Mouse (Mus musculus) forebrain, embryonic 11.5 days (tissue): ENCODE measurements at regions not wholly inside any gene's neighbourhood (a gene's known extent, or its start where the extent isn't known, plus 50 kb on each side); places are given as distances from the start of the nearest gene placed in this dataset.

ENCODE experiments used
- ATAC-seq: fragments of 200-750 bp; cut with Nextera tagmentation; replicated peaks from 2 replicates; pipeline ENCODE4 v1.8.0; 2017; ENCODE audit warnings: moderate TSS enrichment; ENCODE audit not compliant: low FRiP score
- DNase-seq: peaks from one replicate; pipeline ENCODE4 v3.0.0-alpha.2; 2017; ENCODE audit warnings: low spot score
- H3K27ac ChIP-seq: fragments of 300-500 bp; sonication (generic); 2 replicates; pipeline ENCODE4 v1.5.1; 2014; ENCODE audit warnings: low read depth, low read length
- H3K27me3 ChIP-seq: fragments of 300-500 bp; sonication (generic); 2 replicates; pipeline ENCODE4 v1.6.1; 2014; ENCODE audit warnings: mild to moderate bottlenecking, low read length, mixed read lengths; ENCODE audit not compliant: control insufficient read depth, insufficient read depth
- H3K36me3 ChIP-seq: fragments of 300-500 bp; sonication (generic); 2 replicates; pipeline ENCODE4 v1.6.1; 2014; ENCODE audit warnings: mild to moderate bottlenecking, low read length, moderate library complexity, mixed read lengths; ENCODE audit not compliant: control insufficient read depth, insufficient read depth
- H3K4me1 ChIP-seq: fragments of 300-500 bp; sonication (generic); replicated peaks from 2 replicates; pipeline ENCODE4 v1.6.1; 2014; ENCODE audit warnings: low read length, mixed read lengths; ENCODE audit not compliant: control insufficient read depth, insufficient read depth
- H3K4me2 ChIP-seq: fragments of 300-500 bp; sonication (generic); 2 replicates; pipeline ENCODE4 v1.6.1; 2014; ENCODE audit warnings: low read depth, mild to moderate bottlenecking, low read length, moderate library complexity, mixed read lengths; ENCODE audit not compliant: severe bottlenecking
- H3K4me3 ChIP-seq: fragments of 300-500 bp; sonication (generic); 2 replicates; pipeline ENCODE4 v1.5.1; 2014; ENCODE audit warnings: low read depth, low read length
- H3K9ac ChIP-seq: fragments of 300-500 bp; sonication (generic); 2 replicates; pipeline ENCODE4 v1.6.1; 2014; ENCODE audit warnings: low read length
- H3K9me3 ChIP-seq: fragments of 300-500 bp; sonication (generic); 2 replicates; pipeline ENCODE4 v1.6.1; 2016; ENCODE audit warnings: low read length, mixed read lengths; ENCODE audit not compliant: control insufficient read depth
- WGBS: fragments of 180-500 bp; shearing (Covaris S2); extraction: QIAGEN DNeasy Blood & Tissue Kit; methylation state at CpG from one replicate; pipeline ENCODE4 v1.1.7; 2014; 5-methylcytosine and 5-hydroxymethylcytosine counted together

GRCm38 (mm10) chr13:105911811-105912210, 468.4 kb downstream of the Htr1a start:
- 89% methylated on average over 2 of the region's 2 CpGs for WGBS
- no peaks in the 10 kb centered on the region for H3K27me3 ChIP-seq

GRCm38 (mm10) chr13:105916711-105917110, 473.3 kb downstream of the Htr1a start:
- H3K9me3 ChIP-seq: no peaks in the 10 kb centered on the region
- DNase-seq (no peak), ATAC-seq (peak; percentile 85)
- no peaks in the 10 kb centered on the region for H3K4me1 ChIP-seq
- no peak overlapping the region for H3K4me2 ChIP-seq
- no peaks in the 10 kb centered on the region for H3K27me3 ChIP-seq
- no peaks in the 10 kb centered on the region for H3K36me3 ChIP-seq
- no peak overlapping the region for H3K9ac ChIP-seq
- H3K27ac ChIP-seq: no peak overlapping the region
- H3K4me3 ChIP-seq: no peak overlapping the region
- 44% methylated on average over 2 of the region's 2 CpGs for WGBS

More at GRCm38 (mm10) chr13:105911811-105912210, 468.4 kb downstream of the Htr1a start:
- H3K4me1 ChIP-seq: no peaks in the 10 kb centered on the region
- no peaks in the 10 kb centered on the region for H3K9me3 ChIP-seq
- no peaks in the 10 kb centered on the region for H3K36me3 ChIP-seq
- DNase-seq (no peak), ATAC-seq (no peak)
- H3K9ac ChIP-seq: no peak overlapping the region
- H3K27ac ChIP-seq: no peak overlapping the region
- no peak overlapping the region for H3K4me2 ChIP-seq
- H3K4me3 ChIP-seq: no peak overlapping the region

- DNase-seq: no peak
- Histone ChIP-seq H3K36me3 (no peaks in the 10 kb centered on the region), H3K4me1 (no peaks in the 10 kb centered on the region), H3K9ac (no peak overlapping the region), H3K9me3 (no peaks in the 10 kb centered on the region), H3K4me3 (no peak overlapping the region), H3K4me2 (no peak overlapping the region), H3K27me3 (no peaks in the 10 kb centered on the region), H3K27ac (no peak overlapping the region)
- ATAC-seq: no peak
These were observed 478.2 kb downstream of the Htr1a start for GRCm38 (mm10) chr13:105921673-105922072.

- ATAC-seq (no peak), DNase-seq (no peak)
- Histone ChIP-seq H3K27me3 (no peaks in the 10 kb centered on the region), H3K4me1 (no peaks in the 10 kb centered on the region), H3K27ac (no peak overlapping the region), H3K9me3 (no peaks in the 10 kb centered on the region), H3K36me3 (no peaks in the 10 kb centered on the region), H3K4me3 (no peak overlapping the region), H3K4me2 (no peak overlapping the region), H3K9ac (no peak overlapping the region)
- WGBS: 90% methylated on average over 1 of the region's 1 CpGs
These were observed 494.3 kb downstream of the Htr1a start for GRCm38 (mm10) chr13:105937780-105938179.
